Mouse (Mus musculus): ENCODE measurements around the gene Rag2.

GRCm38 (mm10) chr2:101673547-101673946 is 49.0 kb downstream of the Rag2 start:
- TF ChIP-seq EP300 (IDR thresholded peaks at IDR 0.05; ENCODE audit: insufficient read depth, low read depth, low read length) (no peak), CTCF (IDR thresholded peaks at IDR 0.05) (no peak), POLR2A (IDR thresholded peaks at IDR 0.05; ENCODE audit: insufficient read depth, low read depth, low read length) (no peak)

Data from heart, adult 2 months (tissue).